Mouse (Mus musculus) adrenal gland, postnatal 36 days (tissue): Measurements from ENCODE around the gene Tmem223. TPM values are rescaled to one million over a fixed set of nuclear protein-coding genes. Genes with fewer than 3 reads are reported as not detected.

Experiments
- DNase-seq, 2 experiments: peaks; one replicate each; pipeline ENCODE4 v3.0.0; 2021; ENCODE audit warnings: mixed read lengths in 1 of 2
- total RNA-seq, 2 experiments: library from RNA; stranded (reverse); gene quantifications; 2 replicates each; pipeline ENCODE4 v1.2.3; 2021

Tmem223 gene
- total RNA-seq, 2 experiments from 2014 or later: 113 to 127 TPM

DNA sequence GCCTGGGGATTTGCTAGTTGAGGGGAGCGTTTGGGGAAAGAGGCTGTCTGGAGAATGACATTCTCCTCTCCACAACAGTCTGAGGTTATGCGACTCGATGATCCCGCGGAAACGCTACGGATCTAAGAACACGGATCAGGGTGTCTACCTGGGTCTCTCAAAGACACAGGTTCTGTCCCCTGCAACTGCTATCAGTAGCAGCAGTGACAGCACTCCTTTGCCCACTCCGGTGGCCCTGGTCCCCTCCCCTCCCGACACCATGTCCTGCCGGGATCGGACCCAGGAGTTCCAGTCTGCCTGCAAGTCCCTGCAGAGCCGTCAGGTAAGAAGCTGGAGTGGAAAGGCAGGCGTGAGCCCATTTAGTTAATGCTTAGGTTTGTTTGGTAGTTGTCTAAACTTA, 28.6 kb upstream of the Tmem223 start:
- peak in 1 of 2 experiments; percentile 14 for DNase-seq

GRCm38 (mm10) chr19:8745382-8745781, 25.4 kb upstream of the Tmem223 start:
- DNase-seq: no peak

GRCm38 (mm10) chr19:8747368-8747767, 23.4 kb upstream of the Tmem223 start:
- DNase-seq: peak in 1 of 2 experiments; percentile 27

DNA sequence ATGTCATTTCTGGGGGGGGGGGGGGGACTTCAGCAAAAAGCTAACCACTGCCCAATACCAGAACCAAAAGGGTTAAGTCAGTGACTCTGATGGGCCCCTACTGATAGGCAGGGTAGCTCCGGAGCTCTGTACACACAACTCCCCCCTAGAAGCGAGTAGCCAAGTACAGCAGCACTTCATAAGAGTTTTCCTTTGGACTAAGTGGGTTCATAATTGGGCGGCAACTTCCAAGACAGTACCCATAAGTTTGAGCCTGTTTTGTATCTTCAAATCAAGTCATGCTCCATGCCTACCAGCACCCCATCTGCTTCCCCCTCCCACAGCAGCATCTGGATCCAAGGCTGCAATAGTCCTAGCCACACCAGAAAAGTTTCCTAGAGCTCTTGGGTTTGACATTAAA, 15.1 kb upstream of the Tmem223 start:
- no peak for DNase-seq

- peak; percentile 97 for DNase-seq
Measured at GRCm38 (mm10) chr19:8756635-8757387, 14.0 kb upstream of the Tmem223 start, which contains the start of gene Nxf1. Gene Nxf1, plus strand, starts transcription at chr19:8757073.

GRCm38 (mm10) chr19:8757471-8757998, 13.3 kb upstream of the Tmem223 start:
- no peak for DNase-seq

DNA sequence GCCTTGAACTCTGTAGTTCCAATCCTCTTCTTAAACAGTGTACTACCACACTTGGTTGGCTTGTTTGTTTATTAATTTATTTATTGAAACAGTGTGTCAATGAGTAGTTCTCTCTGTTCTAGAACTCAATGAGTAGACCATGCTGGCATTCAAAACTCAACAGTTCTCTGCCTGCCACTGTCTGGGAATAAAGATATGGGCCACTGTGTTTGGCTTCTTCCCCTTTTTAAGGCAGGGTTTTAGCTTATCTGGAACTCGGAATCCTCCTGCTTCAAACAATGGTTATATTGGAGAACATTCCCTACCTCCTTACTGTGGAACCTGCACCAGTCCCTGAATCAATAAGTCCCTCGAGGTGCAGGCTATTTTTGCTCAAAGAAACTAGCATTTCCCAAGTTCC, 11.9 kb upstream of the Tmem223 start:
- no peak for DNase-seq

- no peak for DNase-seq
Measured at GRCm38 (mm10) chr19:8760757-8761156, 10.0 kb upstream of the Tmem223 start.

DNA sequence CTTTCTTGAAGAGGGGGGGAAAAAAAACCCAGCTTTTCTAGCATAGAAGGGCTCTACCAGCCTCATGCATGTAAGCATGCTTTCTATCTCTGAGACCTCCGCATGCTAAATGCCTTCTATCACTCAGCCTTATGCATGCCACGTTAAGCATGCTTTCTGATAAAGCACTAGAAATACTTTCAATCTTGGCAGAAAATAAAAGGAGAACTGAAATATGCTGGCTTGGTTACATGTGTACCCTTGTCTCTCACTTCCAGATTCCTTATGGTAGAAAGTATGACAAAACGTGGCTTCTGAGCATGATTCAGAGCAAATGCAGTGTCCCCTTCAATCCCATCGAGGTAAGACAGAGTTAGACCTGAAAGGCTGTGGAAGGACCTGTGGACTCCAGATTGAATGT, 7.5 kb upstream of the Tmem223 start:
- DNase-seq: no peak

- DNase-seq: no peak
Measured at GRCm38 (mm10) chr19:8765562-8765961, 5.2 kb upstream of the Tmem223 start.

DNA sequence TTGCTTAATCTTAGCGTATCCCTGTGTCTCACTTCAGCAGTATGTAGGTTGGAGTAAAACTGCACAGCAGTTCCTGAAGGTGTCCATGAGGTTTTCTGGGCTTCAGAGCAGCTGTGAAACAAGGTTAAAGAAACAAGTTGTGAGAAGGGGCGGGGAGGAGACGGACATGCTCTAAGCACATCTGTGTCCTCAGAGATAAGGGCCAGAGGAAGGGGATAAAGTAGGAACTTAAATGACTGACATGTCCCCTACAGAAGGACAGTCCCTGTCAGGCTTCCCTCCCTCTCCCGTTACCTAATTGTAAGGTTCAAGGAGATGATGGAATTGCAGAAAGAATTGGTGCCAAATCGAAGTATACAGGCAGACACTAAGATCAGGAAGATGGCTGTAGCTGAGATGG, 2.2 kb downstream of the Tmem223 start:
- DNase-seq: no peak

DNA sequence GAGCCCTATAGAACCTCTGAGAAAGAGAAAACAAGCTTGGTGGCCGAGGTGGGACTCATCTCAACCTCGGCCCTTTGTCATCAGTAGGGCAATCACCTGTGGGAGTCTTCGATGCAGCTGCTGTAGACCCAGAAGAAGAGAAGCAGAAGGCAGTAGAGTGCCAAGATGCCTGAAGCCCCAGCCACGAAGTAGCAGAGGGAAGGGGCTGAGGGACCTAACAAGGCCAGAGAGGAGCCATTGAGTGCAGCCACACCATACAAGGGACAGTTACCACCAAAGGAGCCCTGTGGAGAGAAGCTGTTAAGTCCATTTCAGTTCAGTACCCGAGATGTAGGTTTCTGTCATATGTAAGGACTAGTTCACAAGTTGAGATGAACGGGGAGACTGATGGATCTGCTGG, 2.6 kb downstream of the Tmem223 start:
- DNase-seq: no peak

- peak; percentile 97 for DNase-seq
Measured at GRCm38 (mm10) chr19:8774086-8774835, 3.5 kb downstream of the Tmem223 start, which contains the start of gene Tmem179b. Gene Tmem179b, minus strand, starts transcription at chr19:8774467.

- DNase-seq: peak; percentile 48 to 64
Measured at GRCm38 (mm10) chr19:8774951-8775421, 4.2 kb downstream of the Tmem223 start.

- peak; percentile 92 to 93 for DNase-seq
Measured at GRCm38 (mm10) chr19:8786008-8786781, 15.4 kb downstream of the Tmem223 start, which contains the start of gene Taf6l. Gene Taf6l, minus strand, starts transcription at chr19:8786417.

DNA sequence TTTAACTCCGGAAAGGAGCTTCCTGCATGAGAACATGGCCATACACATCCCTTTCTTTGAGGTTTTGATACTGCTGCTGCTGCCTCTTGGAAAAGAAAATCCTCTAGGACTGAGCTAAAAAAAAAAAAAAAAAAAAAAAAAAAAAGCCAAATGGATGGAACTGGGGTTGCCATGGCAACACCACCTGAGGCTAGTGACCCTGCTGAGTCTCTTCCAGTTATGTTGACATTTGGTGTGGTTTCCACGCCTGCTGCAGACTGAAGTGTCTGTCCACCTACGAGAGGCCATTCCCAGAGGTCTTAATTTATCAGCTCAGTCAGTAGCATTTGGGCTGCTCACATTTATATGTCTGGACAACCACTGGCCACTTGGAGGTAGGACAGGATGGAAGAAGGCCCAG, 17.7 kb downstream of the Tmem223 start:
- DNase-seq: no peak

- no peak for DNase-seq
Measured at GRCm38 (mm10) chr19:8789171-8789570, 18.4 kb downstream of the Tmem223 start.

GRCm38 (mm10) chr19:8790171-8790570, 19.4 kb downstream of the Tmem223 start:
- DNase-seq: no peak

DNA sequence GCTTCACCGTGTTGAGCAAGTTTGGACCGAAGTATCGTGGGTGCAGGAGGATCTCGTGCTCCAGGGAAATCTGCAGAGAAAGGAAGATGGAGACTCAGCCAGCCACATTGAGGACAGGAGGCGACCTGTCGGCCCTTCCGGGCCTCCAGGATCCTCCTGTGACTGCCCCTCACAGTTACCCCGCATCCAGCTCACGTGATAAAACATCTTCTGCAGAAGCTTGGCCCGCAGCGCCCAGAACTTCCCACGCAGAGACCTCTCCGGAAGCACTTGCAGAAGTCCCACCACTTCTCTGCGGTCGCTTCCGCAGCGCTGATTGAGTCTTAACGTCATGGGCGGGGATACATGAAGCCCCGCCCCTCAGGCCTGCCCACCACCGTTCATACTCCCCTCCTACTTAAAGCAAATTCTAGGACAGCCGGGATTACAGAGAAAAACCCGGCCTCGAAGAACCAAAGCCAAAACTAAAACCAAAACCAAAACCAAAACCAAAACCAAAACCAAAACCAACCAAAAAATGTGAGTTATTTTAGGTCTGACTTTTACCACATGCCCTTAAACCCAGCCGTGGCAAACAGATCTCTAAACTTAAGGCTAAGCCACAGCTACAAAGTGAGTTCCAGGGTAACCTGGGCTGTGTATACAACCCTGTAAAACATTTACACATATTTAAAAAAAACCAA, 27.6 kb downstream of the Tmem223 start, which contains the start of gene Polr2g:
Gene Polr2g (minus strand): TSS at position 314 of the 683 bp plus-strand sequence.
- peak; percentile 91 to 94 for DNase-seq

DNA sequence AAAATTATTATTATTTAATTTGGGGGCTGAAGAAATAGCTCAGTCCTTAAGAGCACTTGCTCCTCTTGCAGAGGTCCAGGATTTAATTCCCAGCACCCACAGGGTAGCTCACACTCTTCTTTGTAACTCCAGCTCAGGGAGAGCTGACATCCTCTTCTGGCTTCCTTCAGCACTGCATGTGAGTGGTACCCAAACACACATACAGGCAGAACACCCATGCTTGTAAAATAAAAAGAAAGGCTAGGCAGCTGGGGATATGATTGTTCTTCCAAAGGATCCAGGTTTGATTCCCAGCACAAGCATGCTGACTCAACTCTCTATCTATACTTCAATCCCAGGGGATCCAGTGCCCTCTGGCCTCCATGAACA, 28.1 kb downstream of the Tmem223 start:
- no peak for DNase-seq

- peak; percentile 94 to 95 for DNase-seq
Measured at GRCm38 (mm10) chr19:8802130-8802821, 31.5 kb downstream of the Tmem223 start, which contains the start of gene Zbtb3. Gene Zbtb3, plus strand, starts transcription at chr19:8802555.
